Mouse (Mus musculus): ENCODE results near the gene Myrfl.

Myrfl gene

DNA sequence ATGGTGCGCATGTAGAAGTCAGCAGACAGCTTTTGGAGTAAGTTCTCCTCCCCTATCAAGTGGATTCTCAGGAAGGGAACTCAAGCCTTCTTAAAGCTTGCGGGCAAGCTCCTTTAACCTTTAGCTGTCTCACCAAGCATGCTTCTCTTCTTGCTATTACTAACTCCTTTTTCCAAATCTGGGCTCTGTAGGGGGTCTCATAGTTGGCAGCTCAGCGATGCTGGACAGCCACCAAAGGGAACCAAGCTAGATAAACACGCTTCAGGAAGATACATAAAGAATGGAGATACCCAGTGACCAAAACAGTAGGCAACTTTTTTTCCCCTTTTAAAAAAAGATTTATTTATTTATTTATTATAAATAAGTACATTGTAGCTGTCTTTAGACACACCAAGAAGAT lies 136.9 kb downstream of the Myrfl start:
- no peak for DNase-seq (ENCODE audit: low spot score in 2 of 2)

DNA sequence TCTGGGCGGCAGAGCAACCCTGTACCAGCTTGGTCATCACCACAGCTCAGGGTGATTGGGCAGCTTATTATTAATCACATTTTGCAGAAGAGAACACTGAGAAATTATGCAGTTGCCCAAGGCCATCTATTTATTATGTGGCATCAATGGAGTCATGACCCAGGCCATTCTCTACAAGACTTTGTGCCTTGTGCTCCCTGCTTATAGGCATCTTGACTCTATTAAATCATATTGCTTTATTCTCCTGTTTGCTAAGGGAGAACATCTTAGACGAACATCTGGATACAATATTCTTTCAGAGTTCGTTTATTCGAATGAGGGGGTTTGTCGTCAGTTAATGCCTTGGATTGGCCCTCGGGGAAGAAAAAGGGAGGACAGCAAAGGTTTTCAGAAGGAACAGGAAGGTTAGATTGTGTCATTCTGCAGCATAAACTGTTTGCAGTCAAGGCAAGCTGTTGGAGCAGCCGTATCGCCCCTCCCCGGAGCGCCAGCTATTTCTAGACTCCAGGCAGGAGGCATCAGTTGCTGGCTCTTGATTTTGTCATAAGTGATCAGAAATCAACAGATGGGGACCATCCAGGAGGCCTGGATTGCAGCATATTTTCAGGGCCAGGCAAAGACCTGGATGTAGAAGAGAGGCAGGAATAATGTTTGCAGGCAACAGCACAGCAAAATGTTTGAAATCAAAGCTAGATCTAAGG lies 140.7 kb downstream of the Myrfl start:
- peak in 1 of 2 experiments; percentile 13 for DNase-seq (ENCODE audit: low spot score in 2 of 2)

DNA sequence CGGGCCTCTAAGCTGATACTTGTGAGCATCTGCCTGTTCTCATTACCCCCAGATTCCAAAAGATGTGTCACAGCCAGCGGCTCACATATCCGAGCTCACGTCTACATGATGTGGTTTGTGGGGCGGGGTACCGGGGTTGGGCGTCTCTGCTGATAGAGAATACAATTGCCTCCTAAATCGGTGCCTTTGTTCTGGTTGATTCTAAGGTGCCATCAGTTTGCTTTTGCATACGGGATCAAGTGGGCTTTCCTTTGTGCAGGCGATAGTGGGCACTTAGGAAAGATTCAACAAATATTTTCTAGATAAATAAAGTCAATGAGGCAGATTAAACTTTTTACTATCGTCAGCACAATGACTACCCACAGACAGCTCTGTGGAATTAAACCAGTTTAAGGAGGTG lies 141.8 kb downstream of the Myrfl start:
- no peak for DNase-seq (ENCODE audit: low spot score in 2 of 2)

DNA sequence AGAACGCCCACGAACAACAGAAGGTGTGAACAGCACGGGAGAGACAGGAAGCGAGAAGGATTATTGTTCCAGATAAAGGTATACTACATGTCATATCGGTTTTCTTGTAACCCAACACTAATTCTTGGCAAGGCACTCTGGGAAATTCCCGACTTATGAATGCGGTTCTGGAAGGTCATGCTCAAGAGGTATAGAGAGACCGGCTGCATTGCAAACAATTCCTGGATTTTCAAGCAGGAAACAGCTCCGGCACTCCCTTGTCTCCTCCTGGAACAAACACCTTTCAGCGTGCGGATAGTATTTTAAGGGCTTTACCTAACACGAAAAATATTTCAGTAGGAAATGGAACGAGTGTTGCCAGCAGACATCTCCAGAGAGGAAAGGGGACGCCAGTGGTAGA lies 145.8 kb downstream of the Myrfl start:
- DNase-seq (ENCODE audit: low spot score in 2 of 2): no peak

DNA sequence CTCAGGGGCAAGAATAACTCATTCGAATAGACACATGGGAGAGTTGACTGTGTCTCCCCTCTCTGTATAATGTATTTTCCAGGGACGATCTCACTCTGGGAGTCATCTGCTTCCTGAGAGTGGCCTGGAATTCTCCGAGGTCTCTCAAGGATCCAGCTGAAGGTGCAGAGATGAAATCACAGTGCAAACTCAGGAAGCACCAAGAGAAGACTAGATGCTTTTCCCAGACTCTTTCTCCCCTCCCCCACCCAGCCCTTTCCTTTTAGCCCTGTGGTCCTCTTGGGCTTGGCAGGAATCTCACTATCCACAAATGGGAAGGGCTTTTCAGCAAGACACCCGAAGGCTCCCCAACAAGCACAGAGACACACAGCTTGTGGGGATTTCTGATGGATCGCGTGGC lies 146.7 kb downstream of the Myrfl start:
- no peak for DNase-seq (ENCODE audit: low spot score in 2 of 2)

DNA sequence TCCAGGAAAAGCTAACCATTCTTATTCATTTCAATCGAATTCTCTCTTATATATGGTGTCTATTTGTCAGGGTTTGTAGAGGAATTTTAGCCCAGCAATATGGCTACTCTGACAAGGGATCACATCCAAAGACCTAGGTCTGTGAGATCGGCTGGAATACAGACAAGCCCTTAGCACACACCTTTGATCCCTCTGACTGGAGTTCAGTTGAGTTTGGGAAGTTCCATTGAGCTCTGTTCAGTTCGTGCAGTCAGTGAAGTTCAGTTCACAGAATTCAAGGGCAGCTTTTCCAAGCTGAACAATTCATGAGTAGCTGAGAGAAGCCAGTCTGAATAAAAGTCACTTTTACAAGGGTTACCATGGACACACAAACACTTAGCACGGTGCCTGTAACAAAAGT lies 148.0 kb downstream of the Myrfl start:
- DNase-seq (ENCODE audit: low spot score in 2 of 2): no peak

DNA sequence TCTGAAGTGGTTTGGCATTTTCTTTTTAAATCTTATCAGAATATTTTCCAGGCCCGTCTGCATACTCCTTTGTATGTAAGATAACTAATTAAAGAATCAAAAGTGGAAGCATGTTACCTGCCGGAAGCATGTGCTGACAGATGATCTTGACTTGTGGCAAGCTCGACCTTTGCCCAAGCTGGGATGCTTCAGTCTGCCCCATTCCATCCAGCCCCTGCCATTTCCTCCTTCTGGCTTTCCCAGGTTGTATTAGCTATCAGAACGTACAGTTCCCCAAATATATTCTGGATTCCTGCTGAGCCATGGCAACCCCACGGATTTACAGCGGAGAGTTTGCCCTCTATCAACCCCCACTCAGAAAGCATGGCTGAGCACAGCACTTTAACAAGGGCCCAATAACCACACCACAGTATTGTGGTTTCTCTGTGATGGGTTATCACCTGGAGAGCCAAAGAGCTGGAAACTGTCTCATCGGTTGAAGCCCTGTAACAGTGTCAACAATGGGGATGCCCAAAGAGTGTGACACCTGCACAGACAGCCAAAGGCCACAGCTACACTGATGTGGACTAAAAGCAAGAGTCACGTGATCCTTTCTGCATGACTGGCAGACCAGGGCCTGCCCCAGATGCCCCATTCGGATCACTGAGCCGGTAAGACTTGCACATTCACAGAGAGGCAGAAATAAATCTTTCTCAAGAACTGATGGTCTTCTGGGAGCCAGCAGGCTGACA lies 150.3 kb downstream of the Myrfl start:
- DNase-seq (ENCODE audit: low spot score in 2 of 2): no peak

DNA sequence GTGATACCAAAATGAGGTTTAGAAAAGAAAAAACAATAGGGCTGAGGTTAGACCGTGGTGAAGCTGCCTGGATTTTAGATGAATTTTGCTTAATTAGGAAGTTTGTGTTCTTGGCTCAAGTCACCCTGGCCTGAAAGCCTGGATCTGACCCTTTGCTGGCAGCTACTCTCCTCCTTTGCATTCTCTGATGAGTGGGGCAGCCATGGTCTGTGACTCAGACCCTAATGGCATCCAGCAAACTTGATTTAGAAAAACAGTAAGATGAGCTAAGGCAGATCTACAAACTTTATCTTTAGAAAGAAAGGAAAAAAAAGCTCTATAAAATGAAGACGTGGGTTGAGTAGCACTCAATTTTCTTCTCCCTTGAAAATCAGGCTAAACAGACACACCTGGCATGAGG lies 154.0 kb downstream of the Myrfl start:
- DNase-seq (ENCODE audit: low spot score in 2 of 2): no peak

DNA sequence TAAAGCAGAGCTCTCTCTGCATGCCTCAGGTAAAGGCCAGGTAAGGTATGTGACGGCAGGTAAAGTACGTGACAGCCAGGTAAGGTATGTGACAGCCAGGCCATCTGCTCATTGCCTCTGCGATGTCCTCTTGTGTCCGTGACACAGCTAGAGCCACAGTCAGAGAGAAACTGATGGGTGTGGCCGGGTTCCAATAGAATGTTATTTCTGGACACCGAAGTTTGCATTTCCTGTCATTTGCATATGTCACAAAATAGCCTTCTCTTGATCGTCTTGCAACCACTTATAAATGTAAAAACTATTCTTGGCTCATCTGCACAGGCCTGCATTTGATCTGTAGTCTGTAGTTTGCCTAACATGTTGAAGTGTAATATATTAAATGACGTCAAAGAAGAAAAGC lies 154.5 kb downstream of the Myrfl start:
- DNase-seq (ENCODE audit: low spot score in 2 of 2): no peak

DNA sequence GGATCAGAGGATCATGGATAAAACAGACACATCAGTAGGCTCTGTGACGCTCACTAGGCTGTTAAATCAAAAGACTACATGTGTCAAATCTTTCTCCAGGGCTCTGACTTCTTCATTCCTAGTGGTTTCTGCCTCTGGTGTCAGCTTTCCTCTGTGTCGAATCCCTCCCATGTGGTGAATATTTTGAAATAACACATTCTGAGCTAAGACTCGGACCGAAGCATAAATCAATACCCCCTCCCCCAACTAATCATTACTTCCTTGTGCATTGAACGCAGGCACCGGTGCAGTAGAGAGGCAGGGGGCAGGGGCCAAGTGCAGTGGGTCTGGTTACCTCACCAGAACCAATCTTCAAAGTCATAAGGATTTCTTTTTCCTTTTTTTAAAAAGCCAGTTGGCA lies 155.4 kb downstream of the Myrfl start:
- no peak for DNase-seq (ENCODE audit: low spot score in 2 of 2)

DNA sequence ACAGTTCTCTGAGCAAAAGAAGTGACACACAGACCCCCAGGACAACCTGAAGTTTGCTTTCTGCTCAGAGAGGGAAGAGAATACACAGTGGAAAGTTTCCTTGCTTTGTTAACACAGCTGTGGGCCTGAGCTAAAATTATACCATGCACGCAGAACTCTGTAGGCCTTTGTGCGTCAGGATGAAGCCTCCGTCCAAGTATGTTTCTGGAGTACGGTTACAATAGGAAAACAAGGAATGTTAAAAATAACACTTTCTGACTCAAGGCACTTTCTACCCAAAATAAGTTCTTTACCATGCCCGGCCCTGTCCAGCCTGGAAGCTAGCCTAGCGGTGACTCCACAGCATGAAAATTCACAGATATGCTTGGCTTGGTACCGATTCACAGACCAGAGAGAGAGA lies 156.6 kb downstream of the Myrfl start:
- DNase-seq (ENCODE audit: low spot score in 2 of 2): no peak

DNA sequence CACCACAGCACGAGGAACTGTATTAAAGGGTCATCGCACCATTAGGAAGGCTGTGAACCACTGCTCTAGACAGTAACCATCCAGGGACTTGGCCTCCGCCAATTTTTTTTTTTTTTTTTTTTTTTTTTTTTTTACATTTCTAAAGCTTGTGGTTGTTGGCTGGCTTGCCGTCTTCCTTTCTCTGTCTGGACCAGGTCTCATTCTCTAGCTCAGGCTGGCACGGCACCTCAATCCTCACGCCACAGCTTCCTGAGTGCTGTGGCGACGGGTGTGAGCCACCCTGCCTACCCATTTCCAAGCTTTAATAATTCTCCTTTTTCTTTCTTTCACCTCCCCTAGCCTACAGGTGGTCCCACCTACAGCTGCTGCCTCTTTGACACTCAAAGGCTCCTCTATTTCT lies 158.2 kb downstream of the Myrfl start:
- no peak for DNase-seq (ENCODE audit: low spot score in 2 of 2)

DNA sequence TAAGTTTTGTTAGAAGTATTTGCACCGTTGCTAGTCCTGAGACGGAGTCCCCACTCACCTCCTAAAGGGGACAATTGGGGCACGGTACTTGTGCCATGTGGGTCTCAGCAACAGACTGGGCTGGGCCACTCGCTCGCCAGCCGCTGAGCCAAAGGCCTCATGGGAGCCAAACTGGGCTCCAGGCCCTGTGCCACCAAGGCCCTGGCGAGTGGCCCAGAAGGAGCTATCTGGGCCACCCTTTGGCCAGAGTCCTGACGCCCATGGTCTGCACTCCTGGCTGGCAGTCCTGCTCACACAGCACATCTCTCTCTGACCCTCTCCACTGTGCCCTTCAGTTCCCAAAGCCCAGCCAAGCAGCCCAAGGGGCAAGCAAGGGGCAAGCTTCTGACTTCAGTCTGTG lies 161.1 kb downstream of the Myrfl start:
- peak; percentile 35 to 49 for DNase-seq (ENCODE audit: low spot score in 2 of 2)

DNA sequence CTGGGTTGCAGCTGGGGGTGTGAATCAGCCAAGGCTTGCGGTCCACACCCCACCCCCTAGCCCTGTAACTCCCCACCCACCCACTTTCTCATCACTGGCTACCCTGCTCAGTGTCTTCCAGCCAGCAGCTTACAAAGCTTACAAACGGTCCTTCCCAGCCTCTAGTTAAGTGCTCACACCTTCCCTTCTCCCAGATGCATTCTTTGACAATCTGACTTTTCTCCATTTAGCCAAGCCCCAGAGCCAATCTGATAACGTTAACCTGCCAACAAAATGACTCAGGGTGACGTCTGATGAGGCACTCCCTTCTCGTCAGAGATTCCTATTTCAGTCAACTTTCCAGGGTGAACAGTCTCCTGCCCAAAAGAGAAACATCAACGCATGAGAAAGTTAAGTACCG lies 163.1 kb downstream of the Myrfl start:
- DNase-seq (ENCODE audit: low spot score in 2 of 2): no peak

DNA sequence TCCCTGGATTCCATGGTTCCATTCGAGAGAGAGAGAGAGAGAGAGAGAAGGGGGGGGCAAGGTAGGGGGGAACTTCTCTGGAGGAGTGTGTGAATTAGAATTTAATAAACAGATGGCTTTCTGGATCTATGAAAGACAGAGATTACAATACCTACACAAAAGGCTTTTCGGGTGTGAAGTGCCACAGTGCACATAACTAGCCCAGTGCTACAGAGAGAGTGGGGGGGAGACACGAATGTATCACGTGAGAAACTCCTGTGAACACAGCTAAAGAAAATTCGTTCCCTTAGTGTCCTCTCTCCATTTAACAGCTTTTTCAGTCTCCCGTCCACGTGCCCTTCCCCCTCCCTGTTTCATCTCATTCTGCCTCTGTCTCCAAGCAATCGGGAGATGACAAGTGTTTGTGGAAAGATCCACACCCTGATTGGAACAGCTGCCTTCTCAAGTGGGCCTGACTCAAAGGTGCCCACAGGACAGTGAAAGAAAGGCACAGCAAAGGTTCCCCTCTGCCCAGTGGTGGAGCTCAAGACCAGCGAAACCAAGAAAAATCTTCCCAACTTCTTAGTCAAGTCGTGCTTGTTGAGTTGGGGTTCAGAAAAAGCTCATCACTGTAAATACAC lies 166.6 kb downstream of the Myrfl start:
- no peak for DNase-seq (ENCODE audit: low spot score in 2 of 2)

DNA sequence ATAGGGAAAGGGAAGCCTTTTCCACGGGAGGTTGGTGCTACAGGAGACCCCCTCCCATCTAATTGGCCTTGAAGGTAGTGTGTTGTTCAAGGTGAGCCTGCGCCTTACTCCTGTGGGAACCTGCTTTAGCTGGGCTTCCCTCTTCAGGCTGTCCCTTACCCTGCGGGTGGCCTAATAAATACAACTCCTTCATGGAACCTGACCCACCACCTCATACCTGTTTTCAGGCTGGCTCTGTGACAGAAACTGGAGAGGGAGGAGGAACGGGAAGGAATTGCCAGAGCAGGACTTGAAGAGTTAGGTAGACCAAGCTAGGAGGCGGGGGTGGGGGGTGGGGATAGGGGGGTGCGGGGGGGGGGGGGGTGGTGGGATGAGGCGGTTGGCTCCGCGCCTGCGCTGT lies 167.9 kb downstream of the Myrfl start:
- no peak for DNase-seq (ENCODE audit: low spot score in 2 of 2)

DNA sequence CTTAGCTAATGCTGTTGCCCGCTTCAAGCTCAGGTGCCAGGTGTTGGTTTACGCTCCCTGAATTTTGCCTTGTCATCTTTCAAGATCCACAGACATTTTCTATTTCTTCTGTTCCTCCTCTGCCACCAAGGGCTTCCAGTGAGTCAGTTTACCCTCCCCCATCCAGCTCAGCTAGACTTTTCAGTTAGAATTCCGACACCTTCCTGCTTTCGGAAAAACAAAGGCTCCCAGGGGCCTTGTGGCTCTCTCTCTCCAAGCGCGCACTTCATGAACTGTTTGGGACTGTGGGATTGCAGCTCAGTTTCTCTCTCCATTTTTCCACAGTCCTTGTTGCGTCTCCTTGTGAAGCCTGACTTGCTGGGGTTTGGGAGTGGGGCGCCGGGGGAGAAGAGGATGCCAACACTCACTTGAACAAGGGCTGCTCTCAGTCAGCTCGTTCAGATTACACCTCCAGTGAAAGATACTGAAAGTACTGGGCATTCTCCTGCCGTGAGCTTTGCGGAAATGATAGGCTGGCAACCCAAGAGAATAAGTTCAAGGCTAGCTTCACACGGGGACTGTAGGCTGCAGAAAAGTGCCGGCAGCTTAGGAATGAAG lies 168.9 kb downstream of the Myrfl start:
- DNase-seq (ENCODE audit: low spot score in 2 of 2): no peak
